Mouse (Mus musculus): ENCODE measurements around the gene Ssbp2.

GRCm38 (mm10) chr13:91588475-91588874 lies 128.4 kb downstream of the Ssbp2 start:
- TF ChIP-seq CTCF (IDR thresholded peaks at IDR 0.05 in 2 of 3, conservative IDR thresholded peaks at IDR 0.05 in 1 of 3; ENCODE audit: control insufficient read depth in 1 of 3, insufficient read depth in 1 of 3, low read depth in 2 of 3, low read length in 3 of 3, poor library complexity in 1 of 3, severe bottlenecking in 1 of 3) = no peak
- no peak for TF ChIP-seq POLR2A (IDR thresholded peaks at IDR 0.05; ENCODE audit: control insufficient read depth in 1 of 2, insufficient read depth in 1 of 2, low read depth in 1 of 2, low read length in 2 of 2, poor library complexity in 1 of 2)
- TF ChIP-seq UBTF (IDR thresholded peaks at IDR 0.05; ENCODE audit: borderline replicate concordance, insufficient read depth, low read depth, low read length) = no peak
- no peak for TF ChIP-seq MAFK (IDR thresholded peaks at IDR 0.05; ENCODE audit: borderline replicate concordance, low read depth, low read length)
- no peak for TF ChIP-seq CHD1 (IDR thresholded peaks at IDR 0.05; ENCODE audit: low read depth, low read length)
- no peak for TF ChIP-seq ETS1 (IDR thresholded peaks at IDR 0.05; ENCODE audit: low read depth, low read length)
- no peak for TF ChIP-seq ZC3H11A (IDR thresholded peaks at IDR 0.05; ENCODE audit: low read depth, low read length)
- no peak for TF ChIP-seq MAZ (IDR thresholded peaks at IDR 0.05; ENCODE audit: low read depth, low read length)
- no peak for TF ChIP-seq USF1 (IDR thresholded peaks at IDR 0.05; ENCODE audit: low read depth, low read length)
- TF ChIP-seq SIN3A (IDR thresholded peaks at IDR 0.05; ENCODE audit: low read length) = no peak
- TF ChIP-seq GATA1 (IDR thresholded peaks at IDR 0.05; ENCODE audit: low read depth, low read length) = no peak

All from MEL (cell line).